Mouse (Mus musculus) ES-Bruce4 (cell line): ENCODE data around the gene Zfp760. TPM values are rescaled to one million over a fixed set of nuclear protein-coding genes. Genes with fewer than 3 reads are reported as not detected.
A peak's percentile ranks its signal among the peaks of the same experiment; 100 is the strongest.

Source experiments
- H3K27ac ChIP-seq: 2 replicates; pipeline ENCODE4 v1.5.1; 2012; ENCODE audit warnings: low read length, inconsistent platforms; ENCODE audit not compliant: insufficient read depth
- H3K27me3 ChIP-seq: 2 replicates; pipeline ENCODE4 v1.6.1; 2012; ENCODE audit warnings: mild to moderate bottlenecking, low read length, inconsistent platforms; ENCODE audit not compliant: control insufficient read depth, poor library complexity, insufficient read depth, severe bottlenecking
- H3K36me3 ChIP-seq: 2 replicates; pipeline ENCODE4 v1.6.1; 2012; ENCODE audit warnings: inconsistent platforms, mild to moderate bottlenecking, low read length, moderate library complexity; ENCODE audit not compliant: control insufficient read depth, poor library complexity, insufficient read depth, severe bottlenecking
- H3K4me1 ChIP-seq: one replicate; pipeline ENCODE4 v1.8.1; 2011; ENCODE audit warnings: low read length; ENCODE audit not compliant: control insufficient read depth, insufficient read depth
- H3K4me3 ChIP-seq: 2 replicates; pipeline ENCODE4 v1.5.1; 2011; ENCODE audit warnings: low read depth, mild to moderate bottlenecking, low read length
- H3K9ac ChIP-seq: 2 replicates; pipeline ENCODE4 v1.6.1; 2012; ENCODE audit warnings: low read depth, mild to moderate bottlenecking, inconsistent platforms; ENCODE audit not compliant: poor library complexity, severe bottlenecking
- H3K9me3 ChIP-seq: replicated peaks from 2 replicates; pipeline ENCODE4 v1.6.1; 2012; ENCODE audit warnings: mild to moderate bottlenecking, low read length, inconsistent platforms; ENCODE audit not compliant: control insufficient read depth, poor library complexity, insufficient read depth, severe bottlenecking
- CTCF ChIP-seq: IDR thresholded peaks from one replicate; pipeline ENCODE4 v1.8.1; 2011; ENCODE audit warnings: low read depth, low read length
- EP300 ChIP-seq: IDR thresholded peaks from 2 replicates; pipeline ENCODE4 v1.6.1; 2011; ENCODE audit warnings: low read depth, low read length; ENCODE audit not compliant: insufficient read depth
- POLR2A ChIP-seq: IDR thresholded peaks from one replicate; pipeline ENCODE4 v1.8.1; 2011; ENCODE audit warnings: low read length; ENCODE audit not compliant: insufficient read depth
- polyA plus RNA-seq: library from polyadenylated mRNA; stranded (reverse); fragments of >200 nt; gene quantifications from 2 replicates; pipeline ENCODE4 v1.2.4, GENCODE M21; 2011; ENCODE audit warnings: low read depth; ENCODE audit not compliant: missing spikeins, insufficient read depth, insufficient read length

Zfp760 gene
- polyA plus RNA-seq, 1 experiment, result 14.4 TPM

DNA sequence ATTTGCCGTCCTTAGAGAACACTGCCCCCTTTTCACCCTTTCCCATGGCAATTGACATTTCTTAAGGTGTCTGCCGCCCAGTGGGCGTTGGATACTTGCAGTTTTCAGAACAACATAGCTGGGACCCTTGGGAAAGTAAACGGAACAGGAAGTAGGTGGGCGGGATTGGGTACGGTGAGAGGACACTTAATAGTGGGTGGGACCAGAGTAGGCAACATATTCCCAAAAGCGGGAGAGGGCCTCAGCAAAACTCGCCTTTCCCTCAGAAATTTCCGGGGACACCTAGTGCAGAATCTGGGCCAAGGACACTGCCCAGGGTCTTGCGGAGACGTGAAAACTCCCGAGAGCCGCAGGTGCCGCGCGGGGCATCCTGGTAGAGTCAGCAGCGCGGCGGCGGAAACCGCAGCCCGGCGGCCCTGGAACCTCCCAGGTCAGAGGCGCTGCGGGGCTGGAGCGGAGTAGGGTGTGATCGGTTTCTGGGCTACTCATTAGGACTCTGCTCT, 26.0 kb downstream of the Zfp760 start:
- no peaks in the 10 kb centered on the region for H3K9me3 ChIP-seq
- TF ChIP-seq EP300, result no peak
- peak; percentile 56 for TF ChIP-seq POLR2A
- H3K27me3 ChIP-seq, result no peaks in the 10 kb centered on the region
- no peaks in the 10 kb centered on the region; the same call in 1 of the 2 replicates for H3K36me3 ChIP-seq
- H3K4me3 ChIP-seq, result peak overlapping the region; percentile 83
- H3K27ac ChIP-seq, result peak overlapping the region; percentile 72
- peak overlapping the region; percentile 67 for H3K9ac ChIP-seq
- H3K4me1 ChIP-seq, result no peaks in the 10 kb centered on the region

DNA sequence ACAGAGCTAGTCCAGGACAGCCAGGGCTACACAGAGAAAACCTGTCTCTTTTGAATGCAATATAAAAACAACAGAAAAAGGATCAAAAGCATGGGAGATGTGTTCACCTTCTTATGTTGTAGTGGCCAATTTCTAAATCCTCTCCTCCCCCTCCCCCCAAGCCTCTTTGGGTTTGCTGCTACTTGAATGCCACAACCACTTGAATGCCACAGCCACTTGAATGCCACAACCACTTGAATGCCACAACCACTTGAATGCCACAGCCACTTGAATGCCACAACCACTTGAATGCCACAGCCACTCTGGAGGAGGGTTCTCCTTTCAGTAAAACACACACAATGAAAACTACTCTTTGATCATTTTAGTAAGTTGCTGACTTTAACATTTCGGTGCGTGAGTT, 45.2 kb downstream of the Zfp760 start:
- no peaks in the 10 kb centered on the region for H3K27me3 ChIP-seq
- no peaks in the 10 kb centered on the region for H3K36me3 ChIP-seq
- TF ChIP-seq POLR2A (no peak), EP300 (no peak), CTCF (no peak)
- H3K4me1 ChIP-seq, result no peaks in the 10 kb centered on the region
- H3K4me3 ChIP-seq, result no peak overlapping the region
- H3K9me3 ChIP-seq, result no peaks in the 10 kb centered on the region
- H3K27ac ChIP-seq, result no peak overlapping the region
- no peak overlapping the region for H3K9ac ChIP-seq

DNA sequence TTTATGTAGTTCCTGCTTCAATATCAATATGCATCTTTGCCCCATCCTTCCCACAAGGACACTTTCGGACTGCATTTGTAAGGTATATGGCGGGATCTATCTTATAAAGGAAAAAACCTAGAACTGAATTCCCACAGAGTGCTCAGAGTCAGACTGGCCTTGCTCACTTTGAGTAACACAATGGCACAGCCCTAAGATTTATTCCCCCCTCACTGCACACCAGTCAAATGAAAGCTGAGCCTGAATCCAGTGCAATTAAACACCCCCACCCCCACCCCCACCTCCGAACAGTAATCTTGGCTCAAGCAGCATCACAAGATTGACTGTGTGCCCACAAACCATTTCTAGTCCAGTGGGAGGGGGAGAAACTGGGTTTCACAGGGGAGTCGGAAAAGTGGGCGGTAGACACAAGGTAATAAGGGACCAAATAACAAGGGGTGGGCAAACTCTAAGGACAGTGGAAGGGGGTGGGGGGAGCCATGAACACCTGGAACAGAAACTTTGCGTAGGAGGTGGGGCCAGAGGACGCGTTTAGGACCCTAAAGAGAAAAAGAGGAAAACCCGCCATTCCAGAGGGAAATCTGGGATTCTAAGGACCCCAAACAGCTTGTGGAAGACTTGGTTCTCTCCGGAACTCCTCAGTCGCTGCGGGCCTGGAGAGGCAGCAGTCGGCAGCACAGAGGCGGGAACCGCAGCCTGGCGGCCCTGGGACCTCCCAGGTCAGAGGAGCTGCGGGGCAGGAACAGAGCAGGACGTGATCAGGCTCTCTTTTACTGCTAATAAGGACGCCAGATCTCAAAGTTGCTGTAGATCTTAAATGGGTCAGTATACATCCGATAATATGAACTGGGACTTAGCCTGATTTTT, 46.0 kb downstream of the Zfp760 start:
- Histone ChIP-seq H3K9ac (peak overlapping the region; percentile 12), H3K4me3 (peak overlapping the region; percentile 49), H3K36me3 (no peaks in the 10 kb centered on the region), H3K4me1 (no peaks in the 10 kb centered on the region), H3K27me3 (no peaks in the 10 kb centered on the region), H3K27ac (no peak overlapping the region), H3K9me3 (no peaks in the 10 kb centered on the region)
- TF ChIP-seq POLR2A (no peak), EP300 (no peak)

DNA sequence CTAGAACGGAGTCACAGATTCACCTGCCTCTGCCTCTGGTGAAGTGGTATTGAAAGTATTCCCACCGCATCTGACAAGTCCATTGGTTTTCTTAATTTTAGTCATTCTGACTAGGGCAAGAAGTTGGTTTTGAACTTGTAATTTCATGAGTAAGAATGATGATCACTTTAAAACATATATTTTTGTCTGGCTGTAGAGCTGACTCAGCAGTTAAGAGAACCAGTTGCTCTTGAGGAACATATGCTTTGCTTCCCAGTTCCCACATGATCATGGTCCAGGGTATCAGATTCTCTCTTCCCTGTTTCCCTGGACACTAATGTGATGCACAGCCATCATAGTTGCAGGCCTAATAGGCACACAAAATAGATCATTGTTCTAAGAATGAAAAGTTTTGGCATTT, 62.8 kb downstream of the Zfp760 start:
- Histone ChIP-seq H3K36me3 (no peaks in the 10 kb centered on the region), H3K9ac (no peak overlapping the region), H3K9me3 (no peaks in the 10 kb centered on the region), H3K4me1 (no peaks in the 10 kb centered on the region), H3K27ac (no peak overlapping the region), H3K4me3 (no peak overlapping the region), H3K27me3 (no peaks in the 10 kb centered on the region)
- TF ChIP-seq POLR2A, result no peak
- no peak for TF ChIP-seq CTCF
- TF ChIP-seq EP300, result no peak

Other genes with a start within 250 kb of the Zfp760 start
- gene Zfp53, start 218.7 kb upstream of the Zfp760 start, polyA plus RNA-seq, result 9.5 and 9.7 TPM in 2 replicates
- 6.6 and 10.5 TPM in 2 replicates for gene Zfp52, start 172.2 kb upstream of the Zfp760 start, polyA plus RNA-seq
- 12.0 and 13.2 TPM in 2 replicates for gene Zfp948, start 140.7 kb upstream of the Zfp760 start, polyA plus RNA-seq
- 1.9 and 2.1 TPM in 2 replicates for gene Zfp983, start 57.1 kb upstream of the Zfp760 start, polyA plus RNA-seq
- 6.1 and 15.7 TPM in 2 replicates for gene Gm10226, start 15.9 kb upstream of the Zfp760 start, polyA plus RNA-seq
- gene Zfp229, start 23.1 kb downstream of the Zfp760 start, polyA plus RNA-seq, result 12.1 and 24.0 TPM in 2 replicates
- gene Zfp820, start 138.0 kb downstream of the Zfp760 start, polyA plus RNA-seq, result 9.0 and 10.3 TPM in 2 replicates
- gene Zfp995, start 202.2 kb downstream of the Zfp760 start, polyA plus RNA-seq, result 21.1 and 22.2 TPM in 2 replicates